Mouse (Mus musculus) G1E (cell line): Measurements from ENCODE around the gene Gm20431. TPM values are rescaled to one million over a fixed set of nuclear protein-coding genes. Genes with fewer than 3 reads are reported as not detected.

ENCODE experiments used
- ATAC-seq: 2 replicates; pipeline ENCODE4 v1.8.0; 2016; ENCODE audit warnings: mild to moderate bottlenecking; ENCODE audit not compliant: insufficient number of reproducible peaks, poor library complexity, low FRiP score, severe bottlenecking; ENCODE audit errors: extremely low read depth
- DNase-seq: peaks from one replicate; pipeline ENCODE4 v3.0.0; 2012; ENCODE audit warnings: low spot score
- H3K27me3 ChIP-seq: 2 replicates; pipeline ENCODE4 v1.6.1; 2012; ENCODE audit warnings: mild to moderate bottlenecking, low read length, inconsistent platforms; ENCODE audit not compliant: insufficient read depth
- H3K36me3 ChIP-seq: replicated peaks from 2 replicates; pipeline ENCODE3; 2012; ENCODE audit warnings: mild to moderate bottlenecking, inconsistent platforms
- H3K4me1 ChIP-seq: 2 replicates; pipeline ENCODE4 v1.6.1; 2012; ENCODE audit warnings: low read depth, low read length, inconsistent platforms, mixed read lengths; ENCODE audit not compliant: insufficient read depth
- H3K4me3 ChIP-seq: 2 replicates; pipeline ENCODE4 v1.5.1; 2012; ENCODE audit warnings: low read depth, mild to moderate bottlenecking, inconsistent platforms, low read length, moderate library complexity, mixed read lengths
- H3K9me3 ChIP-seq: replicated peaks from 2 replicates; pipeline ENCODE4 v1.6.1; 2012; ENCODE audit warnings: inconsistent platforms
- CTCF ChIP-seq: IDR thresholded peaks from 2 replicates; pipeline ENCODE4 v1.5.1; 2012; ENCODE audit warnings: low read depth, low read length, inconsistent platforms, mixed read lengths
- GATA1 ChIP-seq: IDR thresholded peaks from 2 replicates; pipeline ENCODE4 v1.6.1; 2012; ENCODE audit warnings: borderline replicate concordance, low read length, inconsistent platforms, mixed read lengths
- GATA2 ChIP-seq: IDR thresholded peaks from 2 replicates; pipeline ENCODE4 v1.6.1; 2012; ENCODE audit warnings: low read depth, low read length, inconsistent platforms, borderline replicate concordance
- POLR2AphosphoS5 ChIP-seq: IDR thresholded peaks from 2 replicates; pipeline ENCODE4 v1.6.1; 2012; ENCODE audit warnings: low read depth, low read length, inconsistent platforms; ENCODE audit not compliant: insufficient replicate concordance
- TAL1 ChIP-seq: conservative IDR thresholded peaks from 2 replicates; pipeline ENCODE4 v1.6.1; 2012; ENCODE audit warnings: low read depth, low read length, inconsistent platforms, mixed read lengths
- polyA plus RNA-seq: library from polyadenylated mRNA; stranded (reverse); fragments of >175 nt; gene quantifications from 2 replicates; pipeline ENCODE4 v1.2.3, GENCODE M21; 2012
- total RNA-seq, 2 experiments: library from RNA; stranded (forward) in 1 of 2; stranded (reverse) in 1 of 2; fragments of 200-1000 nt in 1 of 2; fragments of >200 nt in 1 of 2; fragmentation: Nextera tagmentation in 1 of 2; gene quantifications; 2 replicates each; pipeline ENCODE4 v1.2.3; 2014 to 2017

The Gm20431 gene
- total RNA-seq (2014; fragmentation: Nextera tagmentation) (6.2 and 8.1 TPM in 2 replicates), total RNA-seq (2017) (0.11 TPM in 1 of 2 replicates, not detected in the other), polyA plus RNA-seq (not detected in 2 replicates)

GRCm38 (mm10) chr2:167661270-167662203 is at the start of gene Gm20431:
TSS of gene Gm20431 (minus strand) at chr2:167661496.
- TF ChIP-seq TAL1 (no peak), GATA1 (no peak), POLR2AphosphoS5 (no peak), GATA2 (no peak), CTCF (no peak)
- peak within 1 kb of the TSS; percentile 90 for H3K4me3 ChIP-seq
- H3K9me3 ChIP-seq, result no peaks in the 10 kb centered on the region
- DNase-seq (peak; percentile 100), ATAC-seq (peak; percentile 83)
- peaks cover 38% of the 10 kb centered on the region for H3K36me3 ChIP-seq
- H3K27me3 ChIP-seq, result peaks cover 16% of the 10 kb centered on the region
- H3K4me1 ChIP-seq, result peaks cover 44% of the 10 kb centered on the region

- TF ChIP-seq GATA2, result no peak
- no peak for TF ChIP-seq CTCF
- TF ChIP-seq TAL1, result no peak
- no peak for TF ChIP-seq POLR2AphosphoS5
- no peak for TF ChIP-seq GATA1
- H3K27me3 ChIP-seq, result peaks cover 61% of the 10 kb centered on the region
- no peaks in the 10 kb centered on the region for H3K36me3 ChIP-seq
- H3K9me3 ChIP-seq, result peaks cover 3% of the 10 kb centered on the region
- H3K4me1 ChIP-seq, result peaks cover 45% of the 10 kb centered on the region
- ATAC-seq, result no peak
- H3K4me3 ChIP-seq, result no peak overlapping the region
- DNase-seq, result no peak
Observed at GRCm38 (mm10) chr2:167710574-167710973, 49.3 kb upstream of the Gm20431 start.

- peaks cover 39% of the 10 kb centered on the region for H3K4me1 ChIP-seq
- no peak for TF ChIP-seq GATA1
- no peak for TF ChIP-seq GATA2
- no peak for TF ChIP-seq CTCF
- no peak for TF ChIP-seq POLR2AphosphoS5
- no peak for TF ChIP-seq TAL1
- no peaks in the 10 kb centered on the region for H3K36me3 ChIP-seq
- ATAC-seq (no peak), DNase-seq (no peak)
- H3K9me3 ChIP-seq, result peaks cover 3% of the 10 kb centered on the region
- no peak overlapping the region; the same call in 1 of the 2 replicates for H3K4me3 ChIP-seq
- peaks cover 61% of the 10 kb centered on the region for H3K27me3 ChIP-seq
Observed at GRCm38 (mm10) chr2:167709969-167710368, 48.7 kb upstream of the Gm20431 start.

DNA sequence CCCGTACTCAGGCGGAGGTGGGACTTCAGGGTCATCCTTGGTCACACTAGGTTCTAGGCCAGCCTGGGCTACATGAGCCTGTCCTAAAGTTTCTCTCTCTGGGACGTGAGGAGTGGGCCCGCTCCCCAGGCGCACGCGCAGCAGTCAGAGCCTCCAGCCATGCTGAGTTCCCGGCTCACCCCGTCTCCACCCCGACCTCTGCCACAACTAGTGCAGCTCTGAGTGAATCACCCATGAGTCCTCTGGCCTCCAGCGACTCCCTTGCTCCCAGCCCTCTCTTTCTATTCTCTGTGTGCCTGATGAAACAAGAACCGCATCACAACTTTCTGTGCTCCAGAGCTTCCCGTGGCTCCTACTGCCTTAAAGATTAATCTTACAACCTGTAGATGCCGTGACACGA is 47.1 kb upstream of the Gm20431 start:
- Histone ChIP-seq H3K4me3 (no peak overlapping the region), H3K27me3 (peaks cover 75% of the 10 kb centered on the region), H3K9me3 (peaks cover 2% of the 10 kb centered on the region), H3K36me3 (no peaks in the 10 kb centered on the region), H3K4me1 (peaks cover 30% of the 10 kb centered on the region)
- ATAC-seq (no peak), DNase-seq (no peak)
- TF ChIP-seq POLR2AphosphoS5 (no peak), TAL1 (no peak), GATA1 (no peak), CTCF (no peak), GATA2 (no peak)

- no peaks in the 10 kb centered on the region for H3K36me3 ChIP-seq
- H3K9me3 ChIP-seq, result no peaks in the 10 kb centered on the region
- no peak overlapping the region for H3K4me3 ChIP-seq
- H3K4me1 ChIP-seq, result peaks cover 25% of the 10 kb centered on the region
- no peak for ATAC-seq
- no peak for DNase-seq
- TF ChIP-seq GATA2 (no peak), TAL1 (no peak), GATA1 (no peak), CTCF (no peak), POLR2AphosphoS5 (no peak)
- peaks cover 80% of the 10 kb centered on the region for H3K27me3 ChIP-seq
Observed at GRCm38 (mm10) chr2:167706183-167706939, 45.1 kb upstream of the Gm20431 start.
